Mouse (Mus musculus) spleen, postnatal 0 days (tissue): ENCODE data around the gene Vapb. TPM values are rescaled to one million over a fixed set of nuclear protein-coding genes. Genes with fewer than 3 reads are reported as not detected.

Experiments
- polyA plus RNA-seq: library from polyadenylated mRNA; unstranded; fragments of >200 nt; fragmentation: Nextera tagmentation; extraction: Ambion mirVana; gene quantifications from 2 replicates; pipeline ENCODE4 v1.2.1, GENCODE M21; 2015

The Vapb gene
- polyA plus RNA-seq, result 5.4 and 6.1 TPM in 2 replicates

DNA sequence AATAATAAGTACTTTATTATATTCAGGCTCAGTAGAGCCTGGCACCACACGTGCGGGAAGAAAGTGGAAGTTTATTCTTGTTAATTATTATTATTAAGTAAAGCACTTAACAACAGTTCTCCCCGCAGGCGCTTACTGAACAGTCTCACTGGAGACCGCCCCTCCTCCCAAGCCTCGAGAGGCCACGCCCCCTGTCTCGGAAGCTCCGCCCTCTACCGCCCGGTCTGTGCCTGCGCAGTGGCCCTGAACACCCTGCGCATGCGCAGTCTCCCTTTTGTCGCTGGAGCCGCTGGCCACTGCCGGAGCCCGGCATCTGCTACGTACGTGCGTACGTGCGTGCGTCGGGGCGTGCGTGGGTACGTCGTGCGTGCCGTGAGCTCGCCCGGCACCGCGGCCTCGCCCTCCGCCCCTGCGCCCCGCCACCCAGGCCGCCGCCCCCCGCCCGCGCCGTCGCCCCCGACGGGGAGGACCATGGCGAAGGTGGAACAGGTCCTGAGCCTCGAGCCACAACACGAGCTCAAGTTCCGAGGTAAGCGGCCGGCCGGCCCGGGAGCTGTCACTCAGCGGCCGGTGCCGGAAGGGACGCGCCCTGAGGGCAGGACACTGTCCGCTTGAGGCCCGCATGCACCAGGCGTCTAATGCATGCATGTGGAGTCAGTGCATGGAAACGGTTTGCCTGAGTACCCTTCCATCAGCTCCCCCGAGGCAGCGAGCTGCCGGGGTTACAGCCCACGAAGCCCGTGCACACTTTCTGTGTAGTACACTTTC, at the start of gene Vapb:
Vapb (plus strand) TSS at position 290 of the 768 bp plus-strand sequence.

DNA sequence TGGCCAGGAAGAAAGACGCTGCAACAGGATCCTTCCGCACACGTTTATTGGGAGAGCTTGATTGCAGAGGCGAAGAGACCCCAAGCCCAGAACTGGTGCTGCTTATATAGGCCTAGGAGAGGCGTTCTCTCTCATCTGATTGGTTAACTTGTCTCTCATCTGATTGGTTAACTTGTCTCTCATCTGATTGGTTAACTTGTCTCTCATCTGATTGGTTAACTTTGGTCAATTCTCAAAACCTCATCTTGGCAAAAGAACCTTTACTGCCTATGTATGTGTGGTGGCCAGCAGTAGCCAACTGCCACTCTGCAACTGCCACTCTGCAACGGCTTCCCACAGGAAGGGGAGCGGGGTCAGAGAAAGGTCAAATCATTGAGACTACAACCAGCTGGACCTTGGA, 18.2 kb upstream of the Vapb start, which contains the start of gene 1700010B08Rik:
1700010B08Rik (plus strand) TSS at position 301 of the 400 bp plus-strand sequence.

Other genes starting within 250 kb of the Vapb start
- not detected in 2 replicates for gene 1700021F07Rik, start 214.9 kb upstream of the Vapb start, polyA plus RNA-seq
- gene Ankrd60, start 159.1 kb upstream of the Vapb start, polyA plus RNA-seq, result not detected in 2 replicates
- gene Rab22a, start 77.8 kb upstream of the Vapb start, polyA plus RNA-seq, result 15.2 and 19.2 TPM in 2 replicates
- gene 1700010B08Rik, start 18.1 kb upstream of the Vapb start, polyA plus RNA-seq, result not detected in 2 replicates